In the genomic region with DNA sequence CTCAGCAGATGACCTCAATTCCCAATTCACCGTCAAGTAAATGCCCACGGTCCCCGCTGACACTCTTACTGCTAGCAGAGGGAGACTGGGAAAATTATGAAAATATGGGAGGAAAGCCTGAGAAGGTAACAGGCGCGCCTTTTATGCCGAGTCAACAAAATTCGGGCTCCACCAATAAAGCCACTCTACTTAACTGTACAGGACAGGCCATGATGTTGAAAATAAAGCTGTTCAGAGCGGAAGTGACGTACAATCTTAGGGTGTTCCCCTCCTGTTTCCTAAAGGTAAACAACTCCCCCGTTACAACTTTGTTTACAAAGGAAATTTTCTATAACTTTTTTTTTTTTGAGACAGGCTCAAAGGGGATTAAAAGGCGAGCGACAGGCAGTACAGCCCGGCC, we compare ENCODE assay signal across 8 mouse cellular contexts. TPM values are rescaled to one million over a fixed set of nuclear protein-coding genes. Genes with fewer than 3 reads are reported as not detected.
DNase-seq lines count a peak whose midpoint lies in the region; ATAC-seq and TF ChIP-seq lines count a peak whose summit lies in the region.

No protein-coding gene starts in this region.

- TF ChIP-seq CTCF in testis, adult 2 months (IDR thresholded peaks at IDR 0.05; ENCODE audit: control insufficient read depth, insufficient read depth, insufficient replicate concordance, low read depth, low read length): no peak

- H3K36me3 ChIP-seq in testis, adult 2 months (ENCODE audit: control insufficient read depth, insufficient read depth, low read length): peaks cover 3% of the 10 kb centered on the region
- peaks cover 33% of the 10 kb centered on the region for H3K36me3 ChIP-seq in kidney, embryonic 14.5 days (ENCODE audit: control insufficient read depth, insufficient read depth, low read length)

- peak overlapping the region; percentile 100 for H3K4me3 ChIP-seq in testis, adult 2 months (ENCODE audit: control insufficient read depth, low read depth, low read length)
- H3K4me3 ChIP-seq in kidney, embryonic 14.5 days (ENCODE audit: low read length): peak overlapping the region; percentile 98

- peaks cover 2% of the 10 kb centered on the region; the same call in 1 of the 2 replicates for H3K4me1 ChIP-seq in testis, adult 2 months (ENCODE audit: control insufficient read depth, insufficient read depth, low read length)
- H3K4me1 ChIP-seq in kidney, embryonic 14.5 days (ENCODE audit: control insufficient read depth, insufficient read depth, low read length): peaks cover 11% of the 10 kb centered on the region; the same call in 1 of the 2 replicates

- H3K27me3 ChIP-seq in testis, adult 2 months (ENCODE audit: control insufficient read depth, insufficient read depth, low read length): no peaks in the 10 kb centered on the region
- H3K27me3 ChIP-seq in kidney, embryonic 14.5 days (ENCODE audit: control insufficient read depth, insufficient read depth, low read length): no peaks in the 10 kb centered on the region

- H3K9me3 ChIP-seq in kidney, embryonic 14.5 days (ENCODE audit: control insufficient read depth, low read length): no peaks in the 10 kb centered on the region

- H3K4me2 ChIP-seq in kidney, embryonic 14.5 days (replicated peaks; ENCODE audit: low read depth, low read length): peak overlapping the region; percentile 63

- 10% methylated on average over 13 of the region's 13 CpGs for WGBS in kidney, embryonic 14.5 days

- peak; percentile 30; the same call in 1 of the 2 replicates for ATAC-seq in kidney, embryonic 14.5 days (ENCODE audit: low FRiP score, low TSS enrichment)

- H3K27ac ChIP-seq in testis, adult 2 months (ENCODE audit: control insufficient read depth, insufficient read depth, low read depth, low read length): peak overlapping the region; percentile 99
- peak overlapping the region; percentile 100; the same call in 1 of the 2 replicates for H3K27ac ChIP-seq in kidney, embryonic 14.5 days (ENCODE audit: low read depth, low read length)

- no peak for TF ChIP-seq POLR2A in testis, adult 2 months (IDR thresholded peaks at IDR 0.05; ENCODE audit: control insufficient read depth, low read depth, low read length)

- no peak for DNase-seq in testis, postnatal 10 days (ENCODE audit: low spot score)
- peak; percentile 35 to 37 for DNase-seq in cerebellum, postnatal 14 days
- DNase-seq in heart, adult 9 months (ENCODE audit: low spot score in 2 of 2): peak; percentile 67 to 70
- peak; percentile 89 for DNase-seq in lung, postnatal 25 days (ENCODE audit: low spot score)
- peak; percentile 53 for DNase-seq in spleen, adult 12 weeks (ENCODE audit: low spot score)
- DNase-seq in frontal cortex, postnatal 36 days (ENCODE audit: low spot score in 2 of 2): no peak

- peak overlapping the region; percentile 100 for H3K9ac ChIP-seq in kidney, embryonic 14.5 days (ENCODE audit: low read depth, low read length)

RNA-seq across cellular contexts. Expression of a gene that starts 1.0 kb away (rescaled TPM):
- 20.8 and 27.8 TPM in 2 replicates for polyA plus RNA-seq in testis, adult 2 months (2012; rRNA removed)
- 205 and 214 TPM in 2 replicates for polyA plus RNA-seq in kidney, embryonic 14.5 days (2014; fragmentation: Nextera tagmentation; extraction: Ambion mirVana)

RNA-seq across cellular contexts. Expression of a gene that starts 22.1 kb away (rescaled TPM):
- 8.0 and 8.3 TPM in 2 replicates for polyA plus RNA-seq in testis, adult 2 months (2012; rRNA removed)
- 57.2 and 57.3 TPM in 2 replicates for polyA plus RNA-seq in kidney, embryonic 14.5 days (2014; fragmentation: Nextera tagmentation; extraction: Ambion mirVana)

RNA-seq across cellular contexts. Expression of a gene that starts 22.4 kb away (rescaled TPM):
- 13.4 and 14.8 TPM in 2 replicates for polyA plus RNA-seq in testis, adult 2 months (2012; rRNA removed)
- 56.1 and 74.5 TPM in 2 replicates for polyA plus RNA-seq in kidney, embryonic 14.5 days (2014; fragmentation: Nextera tagmentation; extraction: Ambion mirVana)

RNA-seq across cellular contexts. Expression of a gene that starts 30.2 kb away (rescaled TPM):
- polyA plus RNA-seq in testis, adult 2 months (2012; rRNA removed): 92.7 and 99.2 TPM in 2 replicates
- polyA plus RNA-seq in kidney, embryonic 14.5 days (2014; fragmentation: Nextera tagmentation; extraction: Ambion mirVana): 297 and 476 TPM in 2 replicates

Comparison
In these comparisons a context has a peak if more than half of its experiments do, and no peak if none do; other contexts are left out.
1. DNase-seq: peak in cerebellum, postnatal 14 days (2 of 2), heart, adult 9 months (2 of 2), lung, postnatal 25 days (single experiment) and spleen, adult 12 weeks (single experiment); none in testis, postnatal 10 days (single experiment) and frontal cortex, postnatal 36 days (0 of 2).